Mouse (Mus musculus) stomach, postnatal 0 days (tissue): Measurements from ENCODE around the gene Hagh.

Experiments used
- CTCF ChIP-seq: IDR thresholded peaks from 2 replicates; pipeline ENCODE4 v1.5.1; 2016; ENCODE audit warnings: antibody characterized with exemption, low read depth, mild to moderate bottlenecking, moderate library complexity
- EP300 ChIP-seq: optimal IDR thresholded peaks from 2 replicates; pipeline ENCODE3; 2016; ENCODE audit warnings: antibody characterized with exemption

DNA sequence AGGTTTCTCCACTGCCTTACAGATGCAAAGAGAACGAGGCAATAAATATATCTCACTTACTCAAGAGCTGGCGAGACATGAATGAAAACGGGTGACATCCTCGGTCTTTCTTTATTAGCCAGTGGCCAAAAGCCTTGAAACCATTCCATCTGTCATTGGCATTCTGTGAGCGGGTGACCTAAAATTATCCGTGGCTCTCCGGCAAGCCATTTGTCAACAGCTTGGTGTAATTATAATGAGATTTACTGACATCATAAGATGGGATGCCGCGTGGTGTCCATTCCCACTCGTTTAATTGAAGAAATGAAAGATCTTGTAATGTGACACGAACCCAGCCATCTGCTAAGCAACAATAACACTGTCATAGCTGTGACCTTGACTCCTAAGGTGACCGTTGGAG lies 45.2 kb upstream of the Hagh start:
- TF ChIP-seq CTCF (no peak), EP300 (no peak)
